Mouse (Mus musculus) G1E (cell line): ENCODE results near the gene A1cf. TPM values are rescaled to one million over a fixed set of nuclear protein-coding genes. Genes with fewer than 3 reads are reported as not detected.

Experiments used
- ATAC-seq: 2 replicates; pipeline ENCODE4 v1.8.0; 2016; ENCODE audit warnings: mild to moderate bottlenecking; ENCODE audit not compliant: insufficient number of reproducible peaks, poor library complexity, low FRiP score, severe bottlenecking; ENCODE audit errors: extremely low read depth
- DNase-seq: peaks from one replicate; pipeline ENCODE4 v3.0.0; 2012; ENCODE audit warnings: low spot score
- H3K27me3 ChIP-seq: 2 replicates; pipeline ENCODE4 v1.6.1; 2012; ENCODE audit warnings: mild to moderate bottlenecking, low read length, inconsistent platforms; ENCODE audit not compliant: insufficient read depth
- H3K36me3 ChIP-seq: replicated peaks from 2 replicates; pipeline ENCODE3; 2012; ENCODE audit warnings: mild to moderate bottlenecking, inconsistent platforms
- H3K4me1 ChIP-seq: 2 replicates; pipeline ENCODE4 v1.6.1; 2012; ENCODE audit warnings: low read depth, low read length, inconsistent platforms, mixed read lengths; ENCODE audit not compliant: insufficient read depth
- H3K4me3 ChIP-seq: 2 replicates; pipeline ENCODE4 v1.5.1; 2012; ENCODE audit warnings: low read depth, mild to moderate bottlenecking, inconsistent platforms, low read length, moderate library complexity, mixed read lengths
- H3K9me3 ChIP-seq: replicated peaks from 2 replicates; pipeline ENCODE4 v1.6.1; 2012; ENCODE audit warnings: inconsistent platforms
- CTCF ChIP-seq: IDR thresholded peaks from 2 replicates; pipeline ENCODE4 v1.5.1; 2012; ENCODE audit warnings: low read depth, low read length, inconsistent platforms, mixed read lengths
- GATA1 ChIP-seq: IDR thresholded peaks from 2 replicates; pipeline ENCODE4 v1.6.1; 2012; ENCODE audit warnings: borderline replicate concordance, low read length, inconsistent platforms, mixed read lengths
- GATA2 ChIP-seq: IDR thresholded peaks from 2 replicates; pipeline ENCODE4 v1.6.1; 2012; ENCODE audit warnings: low read depth, low read length, inconsistent platforms, borderline replicate concordance
- POLR2AphosphoS5 ChIP-seq: IDR thresholded peaks from 2 replicates; pipeline ENCODE4 v1.6.1; 2012; ENCODE audit warnings: low read depth, low read length, inconsistent platforms; ENCODE audit not compliant: insufficient replicate concordance
- TAL1 ChIP-seq: conservative IDR thresholded peaks from 2 replicates; pipeline ENCODE4 v1.6.1; 2012; ENCODE audit warnings: low read depth, low read length, inconsistent platforms, mixed read lengths
- polyA plus RNA-seq: library from polyadenylated mRNA; stranded (reverse); fragments of >175 nt; gene quantifications from 2 replicates; pipeline ENCODE4 v1.2.3, GENCODE M21; 2012
- total RNA-seq, 2 experiments: library from RNA; stranded (forward) in 1 of 2; stranded (reverse) in 1 of 2; fragments of 200-1000 nt in 1 of 2; fragments of >200 nt in 1 of 2; fragmentation: Nextera tagmentation in 1 of 2; gene quantifications; 2 replicates each; pipeline ENCODE4 v1.2.3; 2014 to 2017

A1cf gene
- total and polyA plus RNA-seq, 3 experiments, result 0.27 TPM; not detected in 2

DNA sequence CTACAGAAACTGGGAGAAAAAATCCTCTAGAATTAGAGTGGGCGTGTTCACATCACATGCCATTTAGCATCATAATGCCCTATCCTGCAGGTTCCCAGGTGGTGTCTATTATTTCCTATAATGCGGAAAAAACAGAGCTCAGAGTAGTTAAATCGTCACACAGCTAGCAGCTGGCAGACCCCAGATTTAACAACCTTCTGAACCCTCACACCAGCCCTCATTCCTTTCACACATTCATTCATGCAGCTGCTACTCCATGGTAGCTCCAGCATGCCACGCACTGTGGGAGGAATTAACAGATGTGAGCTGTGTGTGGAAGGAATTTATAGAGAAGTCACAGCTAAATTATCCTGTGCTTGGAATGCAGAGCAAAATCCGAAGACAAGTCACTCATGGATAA, 53.3 kb downstream of the A1cf start:
- Histone ChIP-seq H3K27me3 (peaks cover 9% of the 10 kb centered on the region), H3K9me3 (no peaks in the 10 kb centered on the region), H3K36me3 (no peaks in the 10 kb centered on the region), H3K4me3 (no peak overlapping the region), H3K4me1 (no peaks in the 10 kb centered on the region)
- DNase-seq, result no peak
- TF ChIP-seq GATA2 (no peak), CTCF (no peak), POLR2AphosphoS5 (no peak), GATA1 (no peak), TAL1 (no peak)
- no peak for ATAC-seq

GRCm38 (mm10) chr19:31923615-31924352, 55.2 kb downstream of the A1cf start:
- H3K9me3 ChIP-seq, result no peaks in the 10 kb centered on the region
- H3K36me3 ChIP-seq, result no peaks in the 10 kb centered on the region
- H3K27me3 ChIP-seq, result peaks cover 4% of the 10 kb centered on the region; the same call in 1 of the 2 replicates
- no peak overlapping the region for H3K4me3 ChIP-seq
- H3K4me1 ChIP-seq, result no peaks in the 10 kb centered on the region
- DNase-seq (no peak), ATAC-seq (no peak)
- TF ChIP-seq GATA2 (no peak), POLR2AphosphoS5 (no peak), GATA1 (no peak), TAL1 (no peak), CTCF (no peak)

DNA sequence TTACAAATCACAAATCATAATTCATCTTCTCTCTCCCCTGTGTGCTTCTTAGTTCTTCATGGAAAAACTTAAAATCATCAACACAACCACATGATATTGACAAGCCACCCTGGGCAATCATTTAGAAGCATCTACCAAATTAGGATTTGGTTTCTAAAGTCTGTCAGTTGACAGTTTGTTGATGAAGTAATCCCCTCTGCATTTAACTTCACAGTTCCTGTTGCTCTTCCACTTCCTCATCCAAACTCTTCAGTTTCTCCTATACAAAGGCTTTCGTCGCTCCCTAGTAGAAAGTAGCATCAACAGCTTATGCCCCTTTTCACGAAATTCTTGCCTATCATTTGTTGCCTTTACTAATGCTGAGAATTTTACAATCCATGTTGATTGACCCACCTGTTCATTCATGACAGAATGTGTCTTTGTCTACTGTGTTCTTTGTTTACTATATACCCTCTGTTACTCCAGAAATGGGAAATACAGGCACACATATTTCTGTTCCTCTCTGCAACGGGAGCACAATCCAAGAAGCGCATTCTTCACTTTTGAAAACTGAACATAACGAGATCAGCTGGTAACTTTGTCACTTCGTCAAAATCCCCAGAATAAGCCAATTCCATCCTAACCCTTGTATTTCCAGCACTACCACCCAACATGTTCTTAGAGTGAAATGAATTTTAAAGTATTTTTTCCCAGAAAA, 82.4 kb downstream of the A1cf start:
- Histone ChIP-seq H3K9me3 (no peaks in the 10 kb centered on the region), H3K27me3 (peaks cover 2% of the 10 kb centered on the region; the same call in 1 of the 2 replicates), H3K4me3 (no peak overlapping the region), H3K36me3 (no peaks in the 10 kb centered on the region), H3K4me1 (no peaks in the 10 kb centered on the region)
- no peak for ATAC-seq
- no peak for TF ChIP-seq CTCF
- DNase-seq, result no peak

DNA sequence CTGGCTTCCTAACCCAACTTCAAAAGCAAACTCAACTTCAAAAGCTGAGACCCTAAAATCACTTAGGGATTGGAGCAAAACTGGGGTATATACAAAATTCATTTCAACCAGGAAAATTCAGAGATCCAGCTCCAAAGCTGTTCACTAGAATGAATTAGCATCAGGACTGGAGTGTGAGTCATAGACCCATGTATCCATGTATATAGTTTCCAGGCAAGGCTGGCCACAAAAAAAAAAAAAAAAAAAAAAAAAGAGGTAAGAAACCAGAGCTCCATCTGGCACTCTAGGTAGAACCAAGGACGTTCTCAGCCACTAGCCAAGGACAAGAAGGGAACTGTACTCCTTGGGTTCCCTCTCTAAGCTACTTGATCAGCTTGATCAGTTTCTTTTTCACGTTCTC, 85.2 kb downstream of the A1cf start:
- H3K36me3 ChIP-seq, result no peaks in the 10 kb centered on the region
- no peak overlapping the region for H3K4me3 ChIP-seq
- no peak for DNase-seq
- peaks cover 4% of the 10 kb centered on the region; the same call in 1 of the 2 replicates for H3K27me3 ChIP-seq
- H3K9me3 ChIP-seq, result no peaks in the 10 kb centered on the region
- no peaks in the 10 kb centered on the region for H3K4me1 ChIP-seq
- no peak for ATAC-seq
- TF ChIP-seq TAL1 (no peak), GATA1 (no peak), GATA2 (no peak), CTCF (no peak)

- H3K9me3 ChIP-seq, result no peaks in the 10 kb centered on the region
- TF ChIP-seq CTCF (no peak), GATA2 (no peak), TAL1 (no peak), GATA1 (no peak), POLR2AphosphoS5 (no peak)
- no peak overlapping the region for H3K4me3 ChIP-seq
- no peak for DNase-seq
- H3K4me1 ChIP-seq, result no peaks in the 10 kb centered on the region
- no peaks in the 10 kb centered on the region for H3K36me3 ChIP-seq
- H3K27me3 ChIP-seq, result peaks cover 4% of the 10 kb centered on the region; the same call in 1 of the 2 replicates
- no peak for ATAC-seq
These were observed 85.7 kb downstream of the A1cf start for GRCm38 (mm10) chr19:31954267-31954666.

- no peak for DNase-seq
- no peak for ATAC-seq
- no peak for TF ChIP-seq GATA2
- TF ChIP-seq POLR2AphosphoS5, result no peak
- TF ChIP-seq CTCF, result no peak
- no peak for TF ChIP-seq GATA1
- no peak for TF ChIP-seq TAL1
These were observed 86.1 kb downstream of the A1cf start for GRCm38 (mm10) chr19:31954696-31955095.

More at GRCm38 (mm10) chr19:31954696-31955095, 86.1 kb downstream of the A1cf start:
- Histone ChIP-seq H3K9me3 (no peaks in the 10 kb centered on the region), H3K4me1 (no peaks in the 10 kb centered on the region), H3K27me3 (peaks cover 4% of the 10 kb centered on the region; the same call in 1 of the 2 replicates), H3K4me3 (no peak overlapping the region), H3K36me3 (no peaks in the 10 kb centered on the region)
